Mouse (Mus musculus): ENCODE measurements around the gene Ndrg3.

Gene Ndrg3

DNA sequence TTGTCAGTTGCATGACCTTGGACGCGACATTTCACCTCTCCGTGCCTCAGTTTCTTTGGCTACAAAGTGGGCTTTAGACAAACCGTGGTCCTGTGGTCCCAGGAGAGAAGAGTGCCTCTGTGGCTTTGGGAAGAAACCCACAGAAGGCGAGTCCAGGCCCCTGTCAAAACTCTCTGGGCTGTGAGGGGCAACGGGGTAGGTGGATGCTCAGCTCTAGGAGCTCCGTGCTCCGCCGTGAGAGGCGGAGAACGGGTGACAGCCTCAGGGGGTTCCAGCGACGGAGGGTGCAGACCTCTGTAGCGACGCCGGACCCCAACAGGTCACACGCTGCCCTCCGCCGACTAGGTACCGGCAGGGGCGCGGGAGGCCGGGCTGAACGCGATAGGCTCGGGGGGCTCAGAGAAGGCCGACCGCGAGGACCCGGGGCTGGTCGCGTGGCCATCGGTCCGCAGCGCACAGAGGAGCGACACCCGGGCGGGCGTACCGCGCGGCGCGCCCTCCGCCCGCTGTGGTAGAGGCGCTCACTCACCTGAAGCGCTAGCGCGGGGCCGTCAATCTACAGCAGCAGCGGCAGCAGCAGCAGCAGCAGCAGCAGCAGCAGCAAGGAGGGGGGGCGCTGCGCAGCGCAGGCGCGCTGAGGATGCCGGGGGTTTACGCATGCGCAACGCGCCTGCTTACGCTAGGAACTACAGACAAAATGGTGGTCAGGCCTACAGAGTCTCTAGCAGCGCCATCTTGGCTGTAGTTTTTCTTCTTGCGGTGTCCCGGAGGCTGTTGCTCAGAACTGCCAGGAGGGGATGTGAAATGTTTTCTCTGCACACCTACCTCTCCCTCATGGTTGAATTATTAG, at the start of gene Ndrg3:
Ndrg3 (minus strand) TSS at position 587 of the 850 bp plus-strand sequence.
- in situ Hi-C loops (cut with MboI, MseI): no loop called here

DNA sequence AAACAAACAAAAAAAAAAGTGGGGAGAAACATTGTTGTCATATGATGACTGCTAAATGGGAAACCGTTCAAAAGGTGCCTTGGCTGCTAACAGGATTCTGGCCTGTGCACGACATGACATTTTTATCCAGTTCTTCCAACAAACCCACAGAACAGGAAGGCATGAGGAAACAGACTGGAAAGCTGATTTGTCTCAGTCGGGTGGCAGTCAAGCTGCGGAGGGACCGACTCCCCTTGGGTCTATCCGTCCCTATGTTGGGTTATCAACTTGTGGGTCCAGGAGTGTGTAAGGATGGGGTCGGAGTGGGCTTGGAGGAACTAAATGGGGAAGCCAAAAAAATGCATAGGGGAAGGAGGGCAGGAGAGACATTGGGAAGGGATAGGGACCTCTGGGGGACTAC, 49.6 kb upstream of the Ndrg3 start:
- in situ Hi-C loops (cut with MboI, MseI): no loop called here

DNA sequence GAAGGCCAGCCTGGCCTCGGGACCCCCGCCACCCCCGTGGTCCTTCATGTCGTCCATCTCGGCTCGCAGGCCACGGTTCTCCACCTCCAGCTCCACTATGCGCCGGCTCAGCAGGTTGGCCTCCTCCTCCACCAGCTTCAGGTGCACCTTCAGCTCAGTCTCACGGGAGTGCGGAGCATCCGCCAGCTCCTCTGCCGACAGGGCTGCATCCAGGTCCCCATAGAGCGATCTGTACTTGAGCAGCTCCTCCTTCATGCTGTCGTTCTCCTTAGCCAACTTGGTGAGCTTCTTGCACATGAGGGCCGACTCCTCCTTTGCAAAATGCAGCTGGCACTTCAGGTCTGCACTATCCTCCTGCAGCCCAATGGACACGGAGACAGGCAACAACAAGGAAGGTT, 48.8 kb upstream of the Ndrg3 start:
- in situ Hi-C loops (cut with MboI, MseI): no loop called here

DNA sequence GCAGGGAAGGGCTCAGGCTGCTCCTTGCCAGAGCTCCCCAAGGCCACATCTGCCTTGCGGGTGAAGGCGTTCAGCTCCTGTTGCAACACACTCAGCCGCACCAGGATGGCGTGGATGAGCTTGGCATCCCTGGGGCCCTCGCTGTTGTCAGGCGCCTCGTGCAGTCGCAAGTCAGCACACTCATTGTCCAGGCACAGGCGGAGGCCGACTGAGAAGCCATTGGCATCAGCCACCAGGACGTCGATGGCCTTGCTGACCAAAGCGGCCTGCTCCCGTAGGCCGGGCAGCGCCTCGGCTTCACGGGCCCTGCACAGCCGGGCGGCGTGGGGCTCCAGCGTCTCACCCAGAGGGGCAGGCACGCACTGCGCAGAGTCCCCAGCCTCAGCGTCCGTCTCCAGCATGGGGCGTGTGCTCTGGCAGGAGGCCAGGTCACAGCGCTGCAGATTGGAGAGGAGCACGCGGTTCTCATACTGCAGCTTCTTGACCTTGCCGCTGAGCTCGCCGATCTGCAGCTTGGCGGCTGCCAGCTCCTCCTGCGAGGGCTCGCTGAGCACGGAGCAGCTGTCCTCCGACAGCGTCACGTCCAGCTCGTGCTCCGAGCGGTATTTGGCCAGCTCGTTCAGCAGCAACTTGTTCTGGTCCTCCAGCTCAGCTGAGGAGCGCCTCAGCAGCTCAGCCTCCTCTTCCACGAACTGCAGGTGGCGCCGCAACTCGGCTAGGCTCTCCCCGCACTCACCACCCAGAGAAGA, 48.2 kb upstream of the Ndrg3 start:
- in situ Hi-C loops (cut with MboI, MseI): no loop called here

DNA sequence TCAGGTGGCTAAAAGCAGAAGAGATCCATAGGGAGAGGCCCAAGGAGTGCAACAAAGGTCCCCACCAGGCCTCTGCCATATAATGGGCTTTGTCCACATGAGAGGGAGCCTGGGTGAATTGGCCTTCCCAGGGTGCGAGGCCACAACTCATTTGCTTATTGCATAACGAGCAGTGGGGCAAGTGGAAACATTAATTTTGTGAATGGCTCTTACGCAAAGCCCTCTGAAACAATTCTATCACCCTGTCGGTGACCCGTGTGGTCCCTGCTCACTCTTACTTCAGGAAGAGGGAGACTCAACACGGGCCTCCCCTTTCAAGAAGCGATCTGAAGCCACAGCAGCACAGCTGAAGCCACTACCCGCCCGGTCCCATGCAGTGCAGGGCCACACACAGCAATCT, 45.4 kb upstream of the Ndrg3 start:
- in situ Hi-C loops (cut with MboI, MseI): no loop called here

DNA sequence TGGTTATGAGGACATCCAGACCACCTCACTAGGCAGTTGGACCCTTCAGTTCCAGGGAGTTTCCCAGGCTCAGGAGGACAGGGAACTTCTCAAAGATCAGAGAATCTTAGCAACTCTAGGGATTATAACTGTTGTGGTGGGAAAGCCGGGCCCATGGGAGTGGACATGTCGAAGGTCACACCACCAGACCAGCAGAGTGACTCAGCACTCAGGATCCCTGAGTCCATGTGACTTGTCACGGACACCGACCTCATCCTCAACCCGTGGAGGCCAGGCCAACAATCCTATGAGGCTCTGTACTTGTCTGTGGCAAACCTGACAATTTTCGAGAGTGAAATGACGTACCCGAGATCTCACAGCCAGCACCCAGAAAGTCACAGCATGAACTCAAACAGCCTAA, 44.5 kb upstream of the Ndrg3 start:
- in situ Hi-C loops (cut with MboI, MseI): no loop called here

DNA sequence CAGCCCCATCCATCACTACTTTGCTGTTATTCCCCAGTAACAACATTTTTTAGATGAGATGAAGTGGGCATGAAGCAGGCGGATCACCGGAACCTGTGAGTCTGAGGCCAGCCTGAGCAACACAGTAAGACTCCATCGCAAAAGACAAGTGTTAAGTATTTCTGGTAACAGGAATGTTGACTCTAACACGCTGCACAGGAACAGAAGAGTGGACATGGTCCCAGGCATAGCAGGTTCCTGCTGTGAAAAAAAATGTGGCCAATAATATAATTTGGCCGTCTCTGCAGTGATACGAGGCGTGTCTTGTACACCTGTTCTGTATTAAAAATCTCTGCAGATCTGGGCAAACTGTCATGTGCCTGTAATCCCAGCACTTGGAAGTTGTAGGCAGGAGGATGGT, 43.5 kb upstream of the Ndrg3 start:
- in situ Hi-C loops (cut with MboI, MseI): no loop called here

DNA sequence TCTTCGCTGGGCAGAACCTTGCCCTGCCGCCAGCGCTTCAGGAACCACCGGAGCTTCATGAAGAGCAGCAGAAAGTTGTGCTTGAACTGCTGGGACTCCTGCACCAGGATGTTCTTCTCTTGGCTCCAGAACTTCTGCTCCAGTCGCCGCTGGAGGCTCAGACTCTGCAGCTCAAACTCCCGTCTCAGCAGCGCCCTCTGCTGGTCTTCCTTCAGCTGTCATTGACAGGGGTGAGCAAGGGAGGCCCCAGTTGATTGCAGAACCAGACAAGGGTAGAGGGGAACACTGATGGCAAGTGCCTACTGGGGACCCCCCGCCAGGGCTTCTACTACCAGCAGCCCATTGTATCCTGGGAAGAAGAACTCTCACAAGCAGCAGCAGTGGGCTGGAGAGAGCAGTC, 38.9 kb upstream of the Ndrg3 start:
- in situ Hi-C loops (cut with MboI, MseI): no loop called here

DNA sequence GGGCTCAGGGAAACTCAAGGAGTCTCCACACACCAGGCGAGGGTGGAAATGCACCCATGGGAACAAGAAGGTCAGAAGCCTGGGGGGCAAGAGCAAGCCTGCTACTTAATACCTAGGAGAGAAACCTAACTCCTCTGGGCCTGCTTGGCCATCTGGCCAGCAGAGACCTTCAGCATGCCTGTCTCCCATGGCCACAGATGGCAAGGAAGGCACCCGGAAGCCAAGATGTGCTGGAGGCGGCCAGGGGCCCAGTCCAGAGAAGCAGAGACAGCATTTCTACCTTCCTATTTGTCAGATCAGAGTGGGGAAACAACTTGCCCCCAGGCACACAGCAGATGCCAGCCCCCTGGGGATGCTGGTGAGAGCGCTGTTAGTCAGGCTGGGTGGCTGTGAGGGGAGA, 36.4 kb upstream of the Ndrg3 start:
- in situ Hi-C loops (cut with MboI, MseI): no loop called here

DNA sequence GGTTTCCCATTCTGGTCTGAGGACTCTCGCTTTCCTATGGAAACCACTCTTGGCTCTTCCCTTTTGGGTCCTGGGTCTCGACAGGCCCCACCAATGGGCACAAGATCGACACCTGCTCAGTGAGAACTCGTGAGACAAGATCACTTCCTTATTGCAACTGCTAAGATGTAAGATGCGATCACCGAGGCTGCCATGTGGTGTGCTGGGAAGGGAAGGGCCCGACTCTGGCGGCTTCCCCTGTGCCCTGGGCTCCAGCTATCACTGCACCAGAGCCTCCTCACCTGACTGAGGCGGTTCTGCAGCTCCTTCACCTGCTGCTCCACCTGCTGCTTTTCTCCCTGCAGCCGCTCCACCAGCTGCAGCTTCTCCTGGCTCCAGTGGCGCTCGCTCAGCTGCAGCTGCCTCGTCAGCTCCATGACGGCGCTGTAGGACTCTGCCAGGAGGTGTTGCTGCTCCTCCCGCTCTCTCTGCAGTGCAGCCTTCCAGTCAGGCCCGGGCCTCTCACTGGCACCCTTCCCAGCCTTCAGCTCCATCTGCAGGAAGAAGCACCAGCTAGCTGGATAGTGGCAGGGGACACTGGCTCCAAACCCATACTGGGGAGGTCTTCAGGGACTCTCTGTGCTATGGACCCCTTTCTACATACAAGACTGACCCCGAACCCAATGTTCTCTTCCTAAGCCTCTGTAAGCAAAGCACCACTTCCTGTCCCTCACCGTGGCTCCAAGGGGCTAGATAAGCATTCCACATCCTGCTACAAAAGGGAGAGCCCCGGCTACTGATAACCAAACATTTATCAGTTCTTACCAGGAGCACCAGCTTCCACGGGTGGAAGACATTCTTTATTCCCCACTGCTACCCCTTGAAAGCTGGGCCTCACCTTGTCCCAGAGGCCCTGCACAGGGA, 35.5 kb upstream of the Ndrg3 start:
- in situ Hi-C loops (cut with MboI, MseI): no loop called here

DNA sequence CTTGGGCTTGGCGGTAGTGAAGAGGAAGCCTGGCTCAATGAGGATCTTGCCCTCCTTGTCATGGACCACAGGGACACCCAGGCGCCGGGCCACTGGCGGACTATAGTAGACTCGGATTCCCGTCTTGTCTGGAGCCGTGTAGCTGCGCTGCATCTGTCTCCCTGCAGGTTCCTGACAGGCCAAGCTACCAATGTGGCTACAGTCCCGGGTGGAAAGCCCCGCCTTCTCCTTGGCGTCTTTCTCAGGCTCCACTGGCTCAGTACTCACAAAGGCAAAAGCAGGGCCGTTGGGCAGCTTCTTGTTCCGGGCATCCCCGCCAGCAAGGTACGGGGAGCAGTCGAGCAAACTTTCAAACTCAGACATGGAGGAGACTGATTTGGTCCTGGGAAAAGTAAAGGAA, 29.3 kb upstream of the Ndrg3 start:
- in situ Hi-C loops (cut with MboI, MseI): no loop called here

DNA sequence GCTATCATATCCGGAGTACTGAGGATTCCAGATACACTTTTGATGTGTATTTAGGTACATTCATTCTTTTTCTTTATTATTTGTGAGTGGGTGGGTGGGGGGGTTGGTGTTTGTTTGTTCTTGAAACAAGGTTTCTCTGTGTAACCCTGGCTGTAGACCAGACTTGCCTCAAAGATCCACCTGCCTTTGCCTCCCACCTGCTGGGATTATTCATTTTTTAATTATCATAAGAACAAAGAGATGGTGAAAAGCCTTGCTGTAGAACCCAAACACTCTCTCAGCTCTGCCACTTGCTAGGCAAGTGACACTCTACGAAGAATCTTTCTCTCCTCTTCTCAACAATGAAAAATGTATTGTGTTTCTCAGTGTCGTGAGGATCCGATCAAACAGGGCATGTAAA, 27.4 kb upstream of the Ndrg3 start:
- in situ Hi-C loops (cut with MboI, MseI): no loop called here

DNA sequence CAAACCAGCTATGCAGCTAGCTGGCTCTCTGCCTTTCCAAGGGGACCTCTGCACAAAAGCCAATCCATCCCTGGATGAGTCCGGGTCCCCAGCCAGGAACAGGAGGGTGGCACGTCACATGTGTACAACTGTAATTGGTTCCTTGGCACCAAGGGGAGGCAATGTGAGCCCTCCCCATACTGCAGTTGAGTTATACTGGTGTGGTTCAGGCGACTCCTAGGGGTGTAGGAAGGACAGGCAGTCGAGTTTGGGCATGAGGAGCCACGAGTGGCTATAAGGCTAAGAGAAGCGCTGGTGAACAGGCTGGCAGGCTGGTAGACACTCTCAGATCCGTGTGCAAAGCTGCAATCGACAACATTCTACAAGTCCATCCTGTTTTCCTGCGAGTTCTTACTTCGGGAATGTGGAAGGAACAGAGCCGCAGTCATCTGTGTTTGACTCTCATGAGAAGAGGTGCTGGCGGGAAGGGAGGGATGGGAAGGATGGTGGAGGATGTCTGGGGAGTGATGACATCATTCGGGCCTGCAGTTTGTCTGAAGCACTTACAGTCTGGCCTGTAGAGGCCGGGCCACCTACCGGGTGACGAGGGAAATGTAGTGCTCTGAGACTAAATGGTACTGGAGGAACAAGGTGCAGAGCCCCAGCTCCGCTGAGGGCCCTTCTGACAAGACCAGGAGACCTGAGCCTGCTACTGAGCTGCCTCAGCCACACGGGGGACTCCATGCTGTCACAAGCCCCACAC, 24.8 kb upstream of the Ndrg3 start:
- in situ Hi-C loops (cut with MboI, MseI): no loop called here

DNA sequence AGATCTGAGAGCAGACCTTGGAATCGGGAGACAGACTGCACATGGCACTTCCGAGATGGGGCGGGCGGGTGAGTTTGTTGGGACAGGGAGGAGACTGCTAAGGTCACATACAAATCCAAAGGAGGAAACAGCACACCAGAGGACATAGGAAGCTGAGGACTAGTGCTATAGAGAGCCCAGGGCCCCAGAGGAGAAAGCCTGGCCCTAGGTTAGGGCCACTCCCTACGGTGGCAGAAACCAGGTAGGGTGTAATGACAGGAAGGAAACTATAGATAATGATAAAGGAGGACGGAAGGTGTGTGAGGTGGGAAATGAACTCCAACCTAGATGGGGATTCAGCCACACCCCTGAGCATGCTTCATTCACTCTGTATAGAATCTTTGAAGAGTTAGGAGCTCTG, 20.5 kb upstream of the Ndrg3 start:
- in situ Hi-C loops (cut with MboI, MseI): no loop called here

DNA sequence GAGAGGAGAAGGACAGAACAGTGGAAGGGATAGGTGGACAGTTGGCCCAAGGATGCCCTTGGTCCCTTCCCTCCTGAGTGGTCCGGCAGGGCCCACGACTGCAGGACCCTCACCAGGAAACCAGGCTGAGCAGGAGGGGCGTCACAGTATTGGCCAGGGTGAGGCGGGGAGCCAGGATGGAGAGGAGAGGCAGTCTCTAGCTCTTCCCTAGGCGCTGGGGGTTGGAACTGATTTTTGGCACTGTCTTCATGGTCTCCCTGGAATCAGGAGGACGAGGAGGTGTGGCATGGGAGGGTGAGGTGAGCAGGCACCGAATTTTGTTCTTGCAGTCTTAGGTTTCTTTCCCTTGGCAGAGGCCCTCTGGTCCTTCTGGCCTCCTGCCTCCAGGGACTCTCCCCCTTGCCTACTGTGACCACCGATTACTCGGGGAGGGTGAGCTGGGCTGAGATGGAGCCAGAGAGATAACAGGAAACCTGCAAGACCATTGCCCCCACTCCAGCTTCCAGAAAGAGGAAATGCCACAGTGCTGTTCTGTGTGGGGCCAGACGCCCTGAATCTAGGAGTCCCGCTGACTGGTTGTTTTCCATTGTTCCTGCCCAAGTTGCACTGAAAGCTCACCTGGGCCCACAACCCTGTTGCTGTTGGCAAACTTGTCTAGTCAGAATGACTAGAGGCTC, 18.9 kb upstream of the Ndrg3 start:
- in situ Hi-C loops (cut with MboI, MseI): no loop called here

DNA sequence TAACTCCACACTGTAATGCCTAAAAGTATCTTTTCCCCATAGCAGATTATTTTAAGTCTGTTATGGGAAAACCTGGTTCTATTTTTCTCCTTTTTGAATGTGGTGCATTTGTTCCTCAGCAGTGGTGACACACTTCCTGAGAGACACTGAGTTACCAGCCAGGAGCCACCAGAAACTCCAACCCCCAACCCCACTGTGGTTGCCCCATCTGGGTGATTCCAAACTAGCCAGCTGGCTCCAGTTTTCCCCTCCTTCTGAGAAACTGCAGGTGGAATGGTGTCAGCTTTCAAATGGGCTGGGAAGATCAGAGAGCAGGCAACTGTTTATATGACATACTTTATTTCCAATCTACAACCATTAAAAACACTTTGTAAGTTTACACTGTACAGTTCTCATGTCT, 18.3 kb upstream of the Ndrg3 start:
- in situ Hi-C loops (cut with MboI, MseI): no loop called here

DNA sequence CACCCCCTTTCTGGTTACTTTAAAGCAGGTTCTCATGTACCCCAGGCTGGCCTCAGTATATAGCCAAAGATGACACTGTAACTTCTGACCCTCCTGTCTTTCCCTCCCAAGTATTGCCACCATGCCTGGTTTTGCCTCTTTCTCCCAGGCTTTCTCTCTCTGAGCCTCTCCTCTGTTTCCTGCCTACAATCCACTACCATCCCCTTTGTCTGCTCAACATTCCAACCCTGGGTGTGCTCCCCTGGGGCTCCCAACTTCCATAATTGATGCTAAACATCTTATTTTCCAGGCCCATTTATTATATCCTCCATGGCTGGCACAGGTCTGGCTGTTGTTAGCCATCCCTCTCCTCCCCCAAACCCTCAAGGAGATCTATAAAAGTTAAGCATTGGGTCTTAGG, 16.7 kb upstream of the Ndrg3 start:
- in situ Hi-C loops (cut with MboI, MseI): no loop called here

DNA sequence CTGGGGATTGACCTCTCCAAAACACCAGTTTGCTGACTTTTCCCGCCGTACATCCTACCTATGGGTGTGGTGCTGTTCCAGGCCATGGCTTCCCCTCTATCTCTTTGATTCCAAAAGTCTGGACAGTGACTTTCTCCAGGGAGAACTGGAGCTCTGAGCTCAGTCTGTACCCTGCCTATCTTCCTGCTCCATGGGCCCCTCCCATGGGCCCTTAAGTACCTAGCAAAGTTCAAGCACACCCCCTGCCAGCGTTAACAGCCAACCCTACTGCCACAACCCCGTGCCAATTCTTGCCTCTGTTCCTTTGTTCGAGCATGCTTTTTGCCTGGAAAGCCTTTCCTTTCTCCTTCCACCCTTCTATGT, 15.4 kb upstream of the Ndrg3 start:
- in situ Hi-C loops (cut with MboI, MseI): no loop called here

DNA sequence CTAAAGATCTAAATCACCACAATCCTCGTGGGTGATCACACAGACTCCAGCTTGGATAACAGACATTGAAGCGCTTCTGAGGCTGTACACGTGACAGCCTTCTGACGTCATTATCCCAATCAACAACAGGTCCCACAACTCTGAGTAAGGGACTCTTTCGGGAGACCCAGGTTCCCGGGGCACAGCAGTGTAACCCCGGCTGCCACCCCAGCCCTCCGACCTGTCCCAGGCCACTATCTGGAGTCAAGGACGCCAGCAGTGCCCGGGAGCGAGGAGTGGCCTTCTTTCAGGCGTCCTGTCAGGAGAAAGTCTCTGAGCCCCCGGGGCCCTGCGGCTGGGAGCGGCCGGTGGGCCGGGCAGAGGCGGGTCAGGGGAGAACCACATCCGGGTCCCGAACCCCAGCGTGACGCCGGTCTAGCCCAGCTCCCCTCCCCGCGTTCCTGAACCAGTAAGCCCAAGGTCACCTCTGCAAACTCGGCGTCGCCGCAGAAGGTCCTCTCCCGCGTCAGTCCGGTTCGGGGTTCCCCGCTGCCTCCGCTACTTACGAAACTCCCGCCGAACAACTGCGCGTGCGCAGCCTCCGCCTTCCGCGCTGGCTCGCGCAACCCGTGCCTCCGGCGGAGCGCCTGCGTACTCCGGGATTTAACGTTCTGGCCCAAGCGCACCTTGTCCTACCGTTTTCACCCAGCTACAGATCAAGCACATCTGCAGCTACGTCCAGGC, 14.8 kb upstream of the Ndrg3 start, which contains the start of gene Dsn1:
Dsn1 (minus strand) TSS at position 644 of the 723 bp plus-strand sequence.
- in situ Hi-C loops (cut with MboI, MseI): no loop called here

DNA sequence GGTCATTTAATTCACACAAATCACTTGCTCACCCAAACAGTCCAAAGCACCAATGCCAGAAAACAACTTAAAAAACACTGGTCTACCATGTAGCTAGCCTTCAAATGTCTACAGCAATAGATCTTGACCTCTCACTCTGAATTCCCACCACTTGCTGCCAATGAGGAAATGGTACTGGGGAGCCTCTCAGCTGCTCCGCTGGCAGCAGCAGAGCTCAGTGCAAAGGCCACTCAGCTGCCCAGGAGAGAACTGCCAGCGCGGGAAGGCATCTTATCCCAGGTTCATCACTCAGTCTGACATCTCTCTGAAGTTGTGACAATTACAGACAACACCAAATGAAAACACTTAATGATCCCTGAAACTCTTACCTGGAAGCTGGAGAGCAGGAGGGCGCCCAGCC, 10.5 kb upstream of the Ndrg3 start:
- in situ Hi-C loops (cut with MboI, MseI): no loop called here

All from T-helper 17 cell (primary cell).